Mouse (Mus musculus): ENCODE measurements around the gene Ptprt. TPM values are rescaled to one million over a fixed set of nuclear protein-coding genes. Genes with fewer than 3 reads are reported as not detected.

The Ptprt gene
- polyA plus RNA-seq, 1 experiment = 15.9 TPM

DNA sequence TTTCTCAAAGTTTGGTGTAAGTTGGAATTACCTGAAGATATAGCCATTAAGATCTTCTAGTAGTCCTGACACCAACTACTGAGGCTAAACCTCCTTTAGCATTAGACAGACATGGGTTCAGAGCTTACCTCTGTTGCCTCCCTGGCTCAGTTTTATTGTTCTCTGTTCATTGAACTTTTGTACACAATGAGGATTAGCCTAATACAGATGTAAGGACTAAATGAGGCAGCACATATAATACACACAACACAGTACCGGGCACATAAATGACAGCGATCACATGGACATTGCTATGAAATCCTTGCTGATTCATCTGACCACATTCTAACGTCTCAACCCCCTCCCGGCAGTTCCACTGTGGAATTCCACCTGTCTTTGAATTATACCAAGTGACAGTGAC is 1003.9 kb downstream of the Ptprt start:
- TF ChIP-seq POLR2A (IDR thresholded peaks at IDR 0.05; ENCODE audit: borderline replicate concordance, insufficient read depth, low read length) = no peak
- TF ChIP-seq CTCF (IDR thresholded peaks at IDR 0.05; ENCODE audit: borderline replicate concordance, insufficient read depth, low read depth, low read length) = no peak
- Histone ChIP-seq H3K4me1 (ENCODE audit: control insufficient read depth, insufficient read depth, low read length) (no peaks in the 10 kb centered on the region), H3K27ac (ENCODE audit: insufficient read depth, low read length) (no peak overlapping the region), H3K27me3 (ENCODE audit: control insufficient read depth, insufficient read depth, low read length) (no peaks in the 10 kb centered on the region; the same call in 1 of the 2 replicates), H3K4me3 (replicated peaks; ENCODE audit: insufficient read depth, low read depth, low read length) (no peak overlapping the region)
- WGBS = 88% methylated on average over 4 of the region's 4 CpGs
- DNase-seq = no peak

- TF ChIP-seq POLR2A (IDR thresholded peaks at IDR 0.05; ENCODE audit: borderline replicate concordance, insufficient read depth, low read length) (no peak), CTCF (IDR thresholded peaks at IDR 0.05; ENCODE audit: borderline replicate concordance, insufficient read depth, low read depth, low read length) (no peak)
Measured at GRCm38 (mm10) chr2:161656632-161657031, 1004.3 kb downstream of the Ptprt start.

GRCm38 (mm10) chr2:161640805-161641204 is 1020.1 kb downstream of the Ptprt start:
- 67% methylated on average over 2 of the region's 2 CpGs for WGBS
- DNase-seq = peak; percentile 23 to 25
- Histone ChIP-seq H3K4me3 (replicated peaks; ENCODE audit: insufficient read depth, low read depth, low read length) (no peak overlapping the region), H3K27ac (ENCODE audit: insufficient read depth, low read length) (no peak overlapping the region), H3K4me1 (ENCODE audit: control insufficient read depth, insufficient read depth, low read length) (no peaks in the 10 kb centered on the region), H3K27me3 (ENCODE audit: control insufficient read depth, insufficient read depth, low read length) (no peaks in the 10 kb centered on the region)
- no peak for TF ChIP-seq POLR2A (IDR thresholded peaks at IDR 0.05; ENCODE audit: borderline replicate concordance, insufficient read depth, low read length)
- TF ChIP-seq CTCF (IDR thresholded peaks at IDR 0.05; ENCODE audit: borderline replicate concordance, insufficient read depth, low read depth, low read length) = peak; percentile 62

More at GRCm38 (mm10) chr2:161656632-161657031, 1004.3 kb downstream of the Ptprt start:
- WGBS = 95% methylated on average over 3 of the region's 3 CpGs
- Histone ChIP-seq H3K27ac (ENCODE audit: insufficient read depth, low read length) (no peak overlapping the region), H3K27me3 (ENCODE audit: control insufficient read depth, insufficient read depth, low read length) (no peaks in the 10 kb centered on the region; the same call in 1 of the 2 replicates), H3K4me1 (ENCODE audit: control insufficient read depth, insufficient read depth, low read length) (no peaks in the 10 kb centered on the region), H3K4me3 (replicated peaks; ENCODE audit: insufficient read depth, low read depth, low read length) (no peak overlapping the region)
- no peak for DNase-seq

GRCm38 (mm10) chr2:161634084-161634483 is 1026.9 kb downstream of the Ptprt start:
- TF ChIP-seq CTCF (IDR thresholded peaks at IDR 0.05; ENCODE audit: borderline replicate concordance, insufficient read depth, low read depth, low read length) = no peak
- no peak for TF ChIP-seq POLR2A (IDR thresholded peaks at IDR 0.05; ENCODE audit: borderline replicate concordance, insufficient read depth, low read length)
- H3K27me3 ChIP-seq (ENCODE audit: control insufficient read depth, insufficient read depth, low read length) = no peaks in the 10 kb centered on the region
- 97% methylated on average over 2 of the region's 2 CpGs for WGBS

GRCm38 (mm10) chr2:161625896-161626295 is 1035.1 kb downstream of the Ptprt start:
- DNase-seq = no peak
- TF ChIP-seq CTCF (IDR thresholded peaks at IDR 0.05; ENCODE audit: borderline replicate concordance, insufficient read depth, low read depth, low read length) (no peak), POLR2A (IDR thresholded peaks at IDR 0.05; ENCODE audit: borderline replicate concordance, insufficient read depth, low read length) (no peak)
- H3K27ac ChIP-seq (ENCODE audit: insufficient read depth, low read length) = no peak overlapping the region
- H3K4me3 ChIP-seq (replicated peaks; ENCODE audit: insufficient read depth, low read depth, low read length) = no peak overlapping the region
- no peaks in the 10 kb centered on the region for H3K4me1 ChIP-seq (ENCODE audit: control insufficient read depth, insufficient read depth, low read length)
- WGBS = 58% methylated on average over 1 of the region's 1 CpGs
- H3K27me3 ChIP-seq (ENCODE audit: control insufficient read depth, insufficient read depth, low read length) = no peaks in the 10 kb centered on the region

More at GRCm38 (mm10) chr2:161634084-161634483, 1026.9 kb downstream of the Ptprt start:
- no peak for DNase-seq
- Histone ChIP-seq H3K27ac (ENCODE audit: insufficient read depth, low read length) (no peak overlapping the region), H3K4me3 (replicated peaks; ENCODE audit: insufficient read depth, low read depth, low read length) (no peak overlapping the region), H3K4me1 (ENCODE audit: control insufficient read depth, insufficient read depth, low read length) (no peaks in the 10 kb centered on the region)

- Histone ChIP-seq H3K4me3 (replicated peaks; ENCODE audit: insufficient read depth, low read depth, low read length) (no peak overlapping the region), H3K27ac (ENCODE audit: insufficient read depth, low read length) (no peak overlapping the region), H3K4me1 (ENCODE audit: control insufficient read depth, insufficient read depth, low read length) (peaks cover 3% of the 10 kb centered on the region), H3K27me3 (ENCODE audit: control insufficient read depth, insufficient read depth, low read length) (no peaks in the 10 kb centered on the region)
- no peak for DNase-seq
- TF ChIP-seq CTCF (IDR thresholded peaks at IDR 0.05; ENCODE audit: borderline replicate concordance, insufficient read depth, low read depth, low read length) (no peak), POLR2A (IDR thresholded peaks at IDR 0.05; ENCODE audit: borderline replicate concordance, insufficient read depth, low read length) (no peak)
- WGBS = 87% methylated on average over 4 of the region's 4 CpGs
Measured at GRCm38 (mm10) chr2:161608401-161608800, 1052.5 kb downstream of the Ptprt start.

- Histone ChIP-seq H3K4me3 (replicated peaks; ENCODE audit: insufficient read depth, low read depth, low read length) (no peak overlapping the region), H3K27ac (ENCODE audit: insufficient read depth, low read length) (no peak overlapping the region), H3K4me1 (ENCODE audit: control insufficient read depth, insufficient read depth, low read length) (peaks cover 3% of the 10 kb centered on the region), H3K27me3 (ENCODE audit: control insufficient read depth, insufficient read depth, low read length) (no peaks in the 10 kb centered on the region)
- WGBS = 39% methylated on average over 4 of the region's 4 CpGs
- peak in 1 of 2 experiments; percentile 20 for DNase-seq
- TF ChIP-seq POLR2A (IDR thresholded peaks at IDR 0.05; ENCODE audit: borderline replicate concordance, insufficient read depth, low read length) (no peak), CTCF (IDR thresholded peaks at IDR 0.05; ENCODE audit: borderline replicate concordance, insufficient read depth, low read depth, low read length) (no peak)
Measured at GRCm38 (mm10) chr2:161607372-161607771, 1053.6 kb downstream of the Ptprt start.

DNA sequence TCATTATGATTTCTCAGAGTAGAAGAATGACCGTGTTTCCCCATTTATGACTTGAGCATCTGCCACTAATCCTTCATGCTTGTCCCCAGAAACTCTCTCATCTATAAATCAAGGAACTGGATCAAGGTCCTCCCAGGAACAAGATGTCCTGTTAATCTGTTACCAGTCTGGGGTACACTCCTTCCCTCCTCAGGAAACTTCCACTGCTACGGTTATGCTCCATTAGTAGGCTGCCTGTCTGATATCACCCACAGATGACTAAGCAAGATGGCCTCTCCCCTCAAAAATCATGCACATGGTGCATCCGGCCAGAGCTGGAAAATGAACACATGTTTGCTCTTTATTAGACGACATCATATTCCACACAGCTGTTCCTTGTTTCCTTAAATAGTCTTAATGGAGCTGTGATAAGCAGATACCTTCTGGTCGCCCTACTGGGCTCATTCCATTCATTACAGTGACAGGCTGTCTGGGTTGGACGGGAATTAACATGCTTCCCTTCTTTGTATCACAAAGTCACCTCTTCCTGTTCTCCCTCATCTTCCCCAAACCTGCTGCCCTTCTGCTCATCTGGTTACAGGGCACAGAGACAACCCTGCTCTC is 1060.6 kb downstream of the Ptprt start:
- Histone ChIP-seq H3K4me3 (replicated peaks; ENCODE audit: insufficient read depth, low read depth, low read length) (no peak overlapping the region), H3K27me3 (ENCODE audit: control insufficient read depth, insufficient read depth, low read length) (no peaks in the 10 kb centered on the region; the same call in 1 of the 2 replicates), H3K4me1 (ENCODE audit: control insufficient read depth, insufficient read depth, low read length) (no peaks in the 10 kb centered on the region), H3K27ac (ENCODE audit: insufficient read depth, low read length) (no peak overlapping the region)
- DNase-seq = no peak
- TF ChIP-seq POLR2A (IDR thresholded peaks at IDR 0.05; ENCODE audit: borderline replicate concordance, insufficient read depth, low read length) (no peak), CTCF (IDR thresholded peaks at IDR 0.05; ENCODE audit: borderline replicate concordance, insufficient read depth, low read depth, low read length) (no peak)
- WGBS = 57% methylated on average over 6 of the region's 6 CpGs

All from cerebellum, adult 2 months (tissue).